Mouse (Mus musculus) spleen, postnatal 36 days (tissue): ENCODE measurements around the gene Gm49721.
"Not testable (repeated sequence)": the region's sequence is repeated elsewhere in the genome, so short reads cannot be mapped to it uniquely, and the experiment has no call there.

Source experiments
- DNase-seq, 2 experiments: peaks; one replicate each; pipeline ENCODE4 v3.0.0; 2022; ENCODE audit warnings: low spot score in 2 of 2, mixed read lengths in 1 of 2

Gene Gm49721

DNA sequence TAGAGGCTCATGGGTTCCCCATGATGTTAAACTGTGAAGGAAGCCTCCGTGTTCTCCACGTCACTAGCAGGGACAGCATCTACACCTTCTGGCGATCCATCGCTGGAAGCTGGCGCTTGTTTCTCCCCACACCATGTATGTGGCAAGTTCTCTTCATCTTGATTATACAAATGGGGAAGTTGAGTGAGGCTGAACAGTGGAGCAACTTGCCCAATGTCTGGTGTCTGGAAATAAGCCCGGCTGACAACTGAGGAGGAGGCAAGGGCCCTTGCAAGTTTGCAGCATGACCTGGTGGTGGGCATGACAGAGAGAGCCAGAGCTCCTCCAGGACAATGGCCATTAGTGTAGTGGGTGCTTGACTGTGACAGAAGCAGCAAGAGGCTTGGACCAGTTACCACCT lies 96.8 kb downstream of the Gm49721 start:
- not testable (repeated sequence) for DNase-seq

- DNase-seq = peak; percentile 34 to 36
Measured at GRCm38 (mm10) chr17:7079558-7079957, 100.9 kb downstream of the Gm49721 start.

GRCm38 (mm10) chr17:7084523-7084922 lies 105.8 kb downstream of the Gm49721 start:
- DNase-seq = not testable (repeated sequence)

DNA sequence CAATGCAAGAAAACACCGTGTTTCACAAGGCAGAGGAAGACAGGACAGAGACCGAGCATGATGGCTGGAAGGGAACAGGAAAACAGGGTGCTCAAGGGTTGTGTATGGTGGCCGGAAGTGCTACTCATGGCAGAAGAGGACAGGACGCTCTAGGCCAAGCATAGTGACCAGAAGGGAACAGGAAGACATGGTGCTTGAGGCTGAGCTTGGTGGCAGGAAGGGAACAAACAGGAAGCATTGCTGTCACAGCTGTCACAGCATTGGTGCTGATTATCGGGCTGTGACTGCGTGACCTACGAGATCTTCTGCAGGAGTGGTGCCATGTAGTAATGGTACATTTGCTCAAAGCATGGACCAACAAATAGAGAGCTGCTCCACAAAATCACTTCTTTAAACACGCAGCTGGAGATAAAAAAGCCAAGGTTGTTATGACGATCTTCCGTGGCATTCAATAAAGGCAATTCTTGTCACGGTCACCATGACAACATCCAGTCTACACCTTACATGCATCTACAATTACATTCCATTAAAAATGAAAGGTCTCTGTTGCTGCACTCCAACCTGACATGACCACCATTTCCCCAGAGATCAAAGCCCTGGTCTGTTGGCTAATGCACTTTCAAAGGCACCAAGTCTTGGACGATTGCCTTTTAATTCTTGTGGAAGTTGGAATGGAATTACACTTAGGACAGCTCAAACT lies 106.9 kb downstream of the Gm49721 start:
- not testable (repeated sequence) for DNase-seq

DNA sequence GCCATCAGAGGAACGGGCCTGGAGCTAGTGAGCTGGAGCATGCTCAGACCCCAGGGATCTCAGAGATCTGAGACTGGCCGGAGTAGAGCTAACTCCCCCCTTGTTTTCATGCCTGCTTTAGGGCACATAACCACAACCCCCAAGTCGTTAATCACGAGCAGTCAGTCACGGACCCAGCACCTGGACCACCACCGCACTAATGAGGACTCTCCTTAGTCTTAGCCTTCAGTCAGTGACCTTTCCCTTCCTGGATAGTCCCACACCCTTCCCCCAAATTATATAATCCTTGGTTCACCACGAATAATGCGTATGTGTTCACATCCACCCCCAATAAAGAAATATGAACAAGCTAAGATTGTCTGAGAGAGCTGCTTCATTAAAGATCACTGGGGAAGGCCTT lies 108.1 kb downstream of the Gm49721 start:
- DNase-seq = not testable (repeated sequence)
